Mouse (Mus musculus) testis, postnatal 14 days (tissue): Measurements from ENCODE around the gene Themis2.
"Not testable (repeated sequence)": the region's sequence is repeated elsewhere in the genome, so short reads cannot be mapped to it uniquely, and the experiment has no call there.

ENCODE experiments used
- DNase-seq: peaks from one replicate; pipeline ENCODE4 v3.0.0; 2021; ENCODE audit warnings: low spot score

Gene Themis2

DNA sequence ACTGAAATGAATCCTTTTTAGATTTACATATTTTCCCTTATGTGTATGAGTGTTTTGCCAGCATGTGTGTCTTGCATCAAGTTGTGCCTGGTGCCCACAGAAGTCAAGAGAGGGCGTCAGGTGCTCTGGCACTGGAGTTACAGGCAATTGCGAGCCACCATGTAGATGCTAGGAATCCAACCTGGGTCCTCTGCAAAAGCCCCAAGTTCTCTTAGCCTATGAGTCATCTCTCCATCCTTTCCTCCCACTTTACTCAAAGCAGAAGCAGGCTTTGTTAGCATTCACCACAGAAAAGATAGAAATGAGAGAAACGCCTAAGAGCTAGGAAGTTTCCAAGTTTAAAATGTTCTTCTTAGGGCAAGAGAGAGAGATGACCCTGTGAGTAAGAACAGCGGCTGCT lies 3.7 kb upstream of the Themis2 start:
- no peak for DNase-seq

DNA sequence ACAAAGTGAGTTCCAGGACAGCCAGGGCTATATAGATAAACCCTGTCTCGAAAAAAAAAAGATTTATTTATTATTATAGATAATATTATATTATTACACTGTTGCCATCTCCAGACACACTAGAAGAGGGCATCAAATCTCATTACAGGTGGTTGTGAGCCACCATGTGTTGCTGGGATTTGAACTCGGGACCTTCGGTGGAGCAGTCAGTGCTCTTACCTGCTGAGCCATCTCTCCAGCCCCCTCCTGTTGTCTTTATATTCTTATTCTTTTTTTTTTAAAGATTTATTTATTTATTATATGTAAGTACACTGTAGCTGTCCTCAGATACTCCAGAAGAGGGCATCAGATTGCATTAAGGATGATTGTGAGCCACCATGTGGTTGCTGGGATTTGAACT lies 2.5 kb upstream of the Themis2 start:
- not testable (repeated sequence) for DNase-seq

DNA sequence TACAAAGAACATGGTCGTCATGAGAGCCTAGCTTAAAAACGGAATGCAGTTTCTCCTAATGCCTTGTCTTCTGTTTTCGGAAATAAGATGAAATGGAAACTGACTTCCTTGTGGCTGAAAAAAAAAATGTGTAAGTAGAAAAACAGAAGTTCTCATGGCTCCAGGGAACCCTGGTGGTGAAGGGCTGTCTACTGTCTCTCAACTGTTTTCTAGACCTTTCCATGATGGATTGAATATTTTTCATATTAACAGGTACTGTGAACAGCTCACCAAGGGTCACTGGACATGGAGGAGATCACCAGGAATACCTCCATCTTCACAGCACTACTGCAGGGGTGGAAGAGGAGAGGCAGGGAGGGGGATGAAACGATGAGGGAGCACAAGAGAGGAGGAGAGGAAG lies 1.8 kb upstream of the Themis2 start:
- no peak for DNase-seq

DNA sequence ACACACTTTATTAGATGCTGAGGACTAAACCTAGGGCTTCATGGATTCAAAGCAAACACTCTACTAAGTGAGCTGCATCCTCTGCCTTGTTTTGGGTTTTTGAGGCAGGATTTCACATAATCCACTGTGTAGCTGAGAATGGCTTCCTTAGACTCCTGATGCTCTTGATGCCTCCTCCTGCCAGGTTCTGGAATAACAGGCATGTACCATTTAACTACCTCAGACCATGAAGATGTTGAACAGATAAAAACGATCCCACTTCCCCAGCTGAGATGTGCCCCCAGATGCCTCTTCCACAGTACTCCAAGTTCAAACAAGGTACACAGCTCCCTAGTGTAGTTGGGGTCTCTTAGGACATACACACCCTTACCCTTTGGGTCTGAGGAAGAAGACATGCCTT lies 1.3 kb upstream of the Themis2 start:
- DNase-seq, result no peak

DNA sequence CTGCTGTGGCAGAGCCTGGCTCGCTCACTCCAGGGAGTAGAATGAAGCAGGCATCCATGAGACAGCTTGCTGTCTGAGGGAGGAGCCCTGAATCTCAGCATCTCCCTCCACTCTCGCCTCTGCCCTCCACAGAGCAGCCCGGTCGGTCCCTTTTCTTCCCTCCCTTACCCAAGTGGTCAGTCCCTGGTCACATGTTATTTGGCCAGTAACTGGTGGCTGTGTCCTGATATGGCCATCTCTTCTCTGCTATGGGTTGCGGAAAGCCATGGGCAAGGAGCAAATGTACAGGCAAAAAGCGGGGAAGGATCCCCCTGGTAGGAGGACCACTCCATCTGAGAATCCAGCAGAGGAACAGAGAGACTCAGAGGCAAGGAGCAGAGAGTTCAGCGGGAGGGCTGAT lies 1.0 kb downstream of the Themis2 start:
- DNase-seq, result no peak

DNA sequence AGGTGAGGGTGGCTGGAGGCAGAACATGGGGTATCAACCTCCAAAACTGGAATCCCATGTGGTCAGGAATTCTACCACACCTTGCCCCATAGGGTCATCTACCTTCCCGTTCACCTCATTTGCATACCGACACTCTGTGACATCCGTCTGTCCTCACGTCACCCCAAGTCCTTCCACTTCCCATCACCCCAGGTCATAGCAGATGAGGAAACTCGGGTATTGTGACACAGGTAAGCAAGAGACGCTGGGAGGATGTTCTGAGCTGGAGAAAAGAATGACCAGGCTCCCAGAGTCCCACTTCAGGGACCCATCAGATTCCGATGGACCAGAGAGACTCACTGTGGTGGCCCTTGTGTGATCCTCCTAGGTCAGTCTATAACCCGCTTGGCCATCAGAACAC lies 1.4 kb downstream of the Themis2 start:
- DNase-seq, result no peak

DNA sequence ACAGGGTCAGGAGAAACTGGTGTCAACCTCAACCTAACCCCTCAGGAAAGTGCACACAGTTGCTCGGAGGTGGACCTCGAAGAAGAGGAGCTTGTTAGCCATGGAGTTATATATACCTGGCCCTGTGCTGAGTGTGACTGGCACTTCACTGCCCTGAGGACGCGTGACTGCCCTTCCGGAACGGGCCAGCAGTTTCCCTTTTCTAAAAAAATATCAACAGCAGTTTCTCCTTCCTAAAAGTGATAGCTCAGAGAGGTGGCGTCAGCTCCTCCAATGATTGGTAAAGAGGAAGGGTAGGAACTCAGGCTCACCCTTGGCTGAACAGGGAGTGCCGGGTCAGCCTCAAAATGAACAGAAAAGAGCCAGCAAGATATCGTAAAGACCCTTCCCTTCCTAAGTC lies 2.2 kb downstream of the Themis2 start:
- no peak for DNase-seq

DNA sequence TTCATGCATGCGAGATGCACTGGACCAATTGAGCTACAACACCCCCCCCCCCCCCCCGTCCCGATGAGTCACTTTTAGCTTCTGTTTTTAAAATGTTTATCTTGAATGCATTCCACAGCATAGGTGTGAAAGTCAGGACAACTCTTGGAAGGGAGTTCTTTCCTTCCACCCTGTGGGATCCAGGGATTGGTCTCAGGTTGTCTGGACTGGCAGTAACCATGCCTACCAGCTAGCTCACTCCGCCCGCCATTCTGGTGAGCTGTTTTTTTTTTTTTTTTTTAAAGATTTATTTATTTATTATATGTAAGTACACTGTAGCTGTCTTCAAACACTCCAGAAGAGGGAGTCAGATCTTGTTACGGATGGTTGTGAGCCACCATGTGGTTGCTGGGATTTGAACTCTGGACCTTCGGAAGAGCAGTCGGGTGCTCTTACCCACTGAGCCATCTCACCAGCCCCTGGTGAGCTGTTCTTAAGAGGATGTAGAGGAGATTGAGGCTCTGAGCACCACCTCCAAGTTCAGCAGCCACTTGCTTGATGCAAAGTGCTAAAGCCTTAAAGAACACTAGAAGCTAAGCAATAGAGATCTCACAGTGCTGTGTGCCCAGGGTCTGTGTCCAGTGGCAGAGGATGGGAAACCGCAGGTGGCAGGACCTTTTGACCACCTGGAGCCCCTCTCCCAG lies 2.7 kb downstream of the Themis2 start:
- not testable (repeated sequence) for DNase-seq

DNA sequence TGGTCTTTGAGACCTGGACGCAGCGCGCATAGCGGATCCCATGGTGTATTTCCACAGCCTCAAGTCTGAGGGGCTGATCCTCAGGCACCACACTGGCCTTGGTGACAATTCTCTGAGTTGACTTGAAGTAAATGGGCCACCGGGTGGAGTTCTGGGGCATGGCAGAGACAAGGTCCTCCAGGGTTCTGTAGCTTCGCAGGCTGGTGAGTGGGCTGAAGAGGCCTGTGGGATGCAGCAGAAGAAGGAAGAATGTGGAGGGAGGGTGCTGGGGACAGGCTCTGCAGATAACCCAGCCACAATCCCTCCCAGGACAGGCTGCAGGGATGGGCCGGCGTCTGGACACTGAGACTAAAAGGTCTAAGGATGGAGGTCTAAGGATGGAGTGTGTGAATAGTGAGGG lies 6.5 kb downstream of the Themis2 start:
- DNase-seq, result no peak

DNA sequence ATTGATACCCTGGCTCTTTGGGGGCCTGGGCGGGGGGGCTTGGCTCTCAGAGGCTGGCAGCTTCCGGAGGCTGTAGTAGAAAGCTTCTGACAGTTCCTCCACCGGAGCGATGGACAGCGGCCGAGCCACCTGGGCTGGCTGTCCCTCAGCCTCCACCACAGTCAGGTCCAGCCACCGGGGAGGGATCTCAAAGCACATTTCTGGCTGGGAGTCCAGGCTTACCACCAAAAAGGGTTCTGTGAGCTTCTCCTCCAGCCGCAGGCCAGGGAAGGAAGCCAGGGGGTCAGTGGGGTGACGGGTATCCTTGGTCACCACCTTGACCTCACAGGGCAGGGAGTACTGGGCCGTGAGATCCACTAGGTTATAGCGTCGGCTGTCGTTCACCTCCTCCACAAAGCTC lies 11.0 kb downstream of the Themis2 start:
- DNase-seq, result no peak

DNA sequence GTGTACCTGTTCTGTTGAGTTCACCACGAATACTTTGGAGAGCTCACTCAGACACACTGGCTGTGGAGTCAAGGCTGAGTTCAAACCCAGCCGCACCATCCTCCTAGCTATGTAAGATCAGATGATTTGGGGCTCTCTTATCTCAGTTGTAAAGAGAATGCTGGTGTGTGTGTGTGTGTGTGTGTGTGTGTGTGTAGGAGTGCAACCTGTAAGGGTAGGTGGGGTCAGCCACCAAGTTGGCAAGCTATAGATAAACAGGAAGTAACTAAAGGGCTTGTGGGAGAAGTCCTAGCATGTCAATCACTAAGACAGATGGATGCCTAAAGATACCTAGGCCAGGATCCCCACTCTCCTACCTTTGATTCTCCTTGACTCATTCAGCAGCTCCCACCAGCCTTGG lies 12.5 kb downstream of the Themis2 start:
- DNase-seq, result no peak

DNA sequence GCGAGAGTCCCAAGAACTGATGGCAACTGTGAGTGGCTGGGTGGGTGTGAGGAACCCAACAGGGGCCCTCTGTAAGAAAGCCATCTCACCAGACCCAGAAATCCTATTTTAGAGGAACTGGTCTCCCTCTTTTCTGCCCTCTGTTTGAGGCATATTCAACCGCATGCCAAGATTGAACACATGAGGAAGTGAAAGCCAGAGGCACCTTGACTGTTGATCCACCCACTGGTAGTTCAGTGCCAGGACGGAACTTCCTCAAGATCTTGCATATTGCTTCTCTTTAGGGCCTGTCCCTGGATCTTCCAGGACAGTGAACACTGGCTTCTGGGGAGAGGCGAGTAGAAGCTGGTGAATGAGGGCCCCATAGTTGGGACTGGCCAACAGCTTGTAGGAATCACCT lies 15.9 kb downstream of the Themis2 start:
- no peak for DNase-seq

DNA sequence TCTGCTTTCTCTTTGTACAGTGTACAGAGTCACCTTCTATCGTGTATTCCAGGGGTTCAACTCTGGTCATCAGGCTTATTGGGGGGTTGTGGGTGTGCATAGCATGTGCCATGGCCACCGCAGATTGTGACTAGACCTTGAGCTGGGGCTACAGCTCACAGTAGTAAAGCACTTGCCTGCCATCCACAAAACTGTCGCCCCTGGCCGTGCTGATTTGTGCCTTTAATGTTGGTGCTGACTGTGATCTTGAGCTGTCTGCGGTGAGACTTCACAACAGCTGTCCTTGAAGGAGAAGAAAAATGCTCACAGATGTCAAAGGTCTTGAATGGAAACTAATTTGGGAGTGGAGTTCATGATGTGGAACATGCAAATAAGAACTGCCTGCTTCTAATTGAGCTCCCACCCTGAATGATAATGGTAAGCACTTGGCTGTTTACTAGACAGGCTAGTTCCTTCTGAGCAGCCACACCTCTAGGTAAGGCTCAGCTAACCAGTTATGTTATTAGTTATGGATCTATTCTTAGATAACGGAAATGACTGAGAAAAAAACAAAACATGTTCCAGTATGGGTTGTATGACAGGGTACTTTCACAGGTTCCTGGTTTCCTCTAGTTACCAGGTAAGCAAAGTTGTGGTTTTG lies 17.5 kb downstream of the Themis2 start:
- DNase-seq, result no peak

DNA sequence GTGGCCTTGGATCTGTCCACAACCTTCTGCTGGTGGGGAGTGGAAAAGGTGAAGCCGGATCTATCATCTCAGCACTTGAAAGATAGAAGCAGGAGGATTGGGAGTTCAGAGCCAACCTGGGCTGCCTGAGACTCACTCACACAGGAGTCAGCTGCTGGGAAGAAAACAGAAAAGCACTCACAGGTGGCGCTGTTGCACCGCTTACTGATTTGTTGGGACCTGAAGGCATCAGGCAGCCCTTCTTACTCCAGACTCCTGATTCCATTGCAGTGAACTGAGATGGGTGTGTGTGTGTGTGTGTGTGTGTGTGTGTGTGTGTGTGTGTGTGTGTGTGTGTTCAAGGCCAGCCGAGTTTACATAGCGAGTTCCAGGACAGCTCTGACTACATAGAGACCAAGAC lies 19.4 kb downstream of the Themis2 start:
- DNase-seq, result peak; percentile 28

DNA sequence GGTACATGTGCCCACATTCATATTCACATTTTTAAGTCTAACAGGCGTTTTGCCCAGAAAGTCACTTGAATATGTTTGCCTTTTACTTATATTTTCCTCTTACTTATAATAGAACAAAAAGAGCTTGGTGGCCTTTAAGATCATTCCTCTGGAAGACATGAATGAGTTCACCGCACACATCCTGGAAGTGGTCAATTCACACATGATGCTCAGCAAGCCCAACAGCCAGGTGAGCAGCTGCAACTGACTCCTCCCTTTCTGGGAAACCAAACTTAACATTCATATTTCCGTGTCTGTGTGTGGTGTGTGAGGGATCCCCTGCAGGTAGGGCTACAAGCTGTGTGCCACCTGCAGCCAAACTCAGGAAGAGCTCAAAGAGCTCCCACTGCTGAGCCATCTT lies 21.3 kb downstream of the Themis2 start:
- DNase-seq, result no peak

DNA sequence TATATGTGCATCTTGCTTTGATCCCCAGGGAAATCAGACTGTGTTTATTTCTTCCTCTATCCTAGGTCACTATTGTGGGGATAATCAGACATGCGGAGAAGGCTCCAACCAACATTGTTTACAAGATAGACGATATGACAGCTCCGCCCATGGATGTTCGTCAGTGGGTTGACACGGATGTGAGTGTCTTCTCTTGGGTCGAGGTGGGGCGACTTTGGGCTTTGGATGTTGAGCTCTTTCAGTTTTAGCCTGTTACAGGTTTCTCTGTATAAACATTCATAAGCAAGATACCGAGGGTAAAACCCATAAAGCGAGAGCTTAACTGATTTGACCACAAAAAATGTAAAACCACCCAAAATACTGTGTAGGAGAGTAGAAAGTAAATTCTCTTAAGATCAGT lies 24.4 kb downstream of the Themis2 start:
- DNase-seq, result no peak

DNA sequence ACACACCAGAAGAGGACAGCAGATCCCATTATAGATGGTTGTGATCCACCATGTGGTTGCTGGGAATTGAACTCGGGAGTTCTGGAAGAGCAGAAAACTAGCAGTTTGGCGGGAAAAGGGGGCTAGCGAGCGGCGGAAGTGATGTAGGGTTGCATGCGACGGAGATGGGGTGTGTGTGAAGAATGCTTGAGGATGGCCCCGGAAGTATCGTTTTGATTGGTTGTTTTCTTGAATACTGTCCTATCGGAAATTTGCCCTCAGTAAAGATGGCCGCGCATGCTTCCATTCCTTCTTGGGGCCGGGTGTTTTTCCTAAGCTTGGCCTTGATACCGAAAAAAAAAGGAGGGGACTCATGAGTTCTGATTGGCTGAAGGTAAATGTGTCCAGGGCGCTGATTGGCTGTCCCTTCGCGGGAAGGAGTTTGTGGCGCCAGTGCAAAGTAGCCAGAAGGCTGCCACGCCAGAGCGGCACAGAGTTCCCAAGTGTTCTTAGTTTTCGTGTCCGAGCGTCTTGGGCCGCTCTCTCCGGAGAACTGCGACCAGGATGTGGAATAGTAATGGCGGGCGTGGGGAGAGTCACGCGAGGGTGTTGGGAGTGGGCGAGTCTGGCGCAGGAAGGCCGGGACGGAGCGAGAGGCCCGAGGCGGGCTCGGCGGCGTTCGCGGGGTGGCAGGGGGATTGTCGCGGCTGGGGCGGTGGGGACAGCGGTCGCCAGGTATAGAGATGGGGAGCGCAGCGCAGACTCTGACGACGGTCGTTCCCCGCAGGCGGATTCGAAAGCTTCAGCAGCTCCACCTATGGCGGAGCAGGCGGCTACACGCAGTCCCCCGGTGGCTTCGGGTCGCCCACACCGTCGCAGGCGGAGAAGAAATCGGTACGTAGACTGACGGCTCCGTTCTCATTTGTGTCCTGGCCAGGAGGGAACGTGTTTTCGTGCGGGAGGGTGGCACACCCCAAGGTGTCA lies 28.0 kb downstream of the Themis2 start, which contains the start of gene Rpa2:
Gene Rpa2 (plus strand): TSS at position 419 of the 963 bp plus-strand sequence.
- DNase-seq, result peak; percentile 98

DNA sequence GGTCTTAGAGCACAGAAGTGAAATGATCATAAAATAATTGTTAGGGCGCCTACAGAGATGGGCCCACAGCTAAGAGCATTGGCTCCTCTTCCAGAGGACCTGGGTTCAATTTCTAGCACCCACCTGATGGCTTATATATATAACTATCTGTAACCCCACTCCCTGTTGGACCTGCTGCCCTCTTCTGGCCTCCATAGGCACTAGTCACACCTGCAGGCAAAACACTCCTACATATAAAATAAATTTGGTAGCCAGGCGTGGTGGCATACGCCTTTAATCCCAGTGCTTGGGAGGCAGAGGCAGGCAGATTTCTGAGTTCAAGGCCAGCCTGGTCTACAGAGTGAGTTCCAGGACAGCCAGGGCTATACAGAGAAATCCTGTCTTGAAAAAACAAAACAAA lies 33.1 kb downstream of the Themis2 start:
- DNase-seq, result not testable (repeated sequence)

DNA sequence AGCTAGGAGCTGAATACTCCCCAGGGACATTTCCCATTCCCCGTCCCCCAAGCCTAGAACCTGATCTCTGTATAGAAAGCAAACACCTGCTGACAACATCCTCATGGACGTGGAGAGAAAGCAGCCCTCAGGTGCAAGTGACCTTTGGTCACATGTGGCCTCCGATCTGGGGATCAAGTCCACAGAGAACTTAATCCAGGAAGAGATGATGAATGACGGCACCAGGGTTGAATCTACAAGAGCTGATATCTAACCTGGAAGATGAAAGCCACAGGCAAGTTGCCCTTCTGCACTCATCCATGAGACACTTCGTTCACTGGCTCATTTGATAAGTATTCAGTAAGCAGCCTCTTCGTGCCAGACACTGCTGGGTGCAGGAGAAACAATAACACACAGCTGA lies 33.6 kb downstream of the Themis2 start:
- no peak for DNase-seq

DNA sequence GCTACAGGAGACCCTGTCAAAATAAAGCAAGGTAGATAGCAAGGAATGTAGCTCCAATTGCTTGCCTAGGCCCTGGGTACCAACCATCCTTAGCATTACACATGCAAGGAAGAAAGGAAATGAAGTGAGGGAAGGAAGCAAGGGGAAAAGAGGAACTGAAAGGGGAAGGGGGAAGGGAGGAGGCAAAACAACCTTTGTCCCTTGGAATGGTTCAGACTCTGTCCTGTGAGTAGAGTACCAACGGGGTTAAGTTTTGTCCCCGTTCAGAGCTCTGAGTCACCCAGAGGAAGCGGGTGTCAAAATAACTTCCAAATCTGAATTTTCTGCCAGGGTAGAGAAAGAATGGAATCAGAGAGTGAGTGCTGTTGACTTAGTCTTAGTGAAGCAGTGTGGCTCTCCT lies 35.9 kb downstream of the Themis2 start:
- DNase-seq, result no peak

DNA sequence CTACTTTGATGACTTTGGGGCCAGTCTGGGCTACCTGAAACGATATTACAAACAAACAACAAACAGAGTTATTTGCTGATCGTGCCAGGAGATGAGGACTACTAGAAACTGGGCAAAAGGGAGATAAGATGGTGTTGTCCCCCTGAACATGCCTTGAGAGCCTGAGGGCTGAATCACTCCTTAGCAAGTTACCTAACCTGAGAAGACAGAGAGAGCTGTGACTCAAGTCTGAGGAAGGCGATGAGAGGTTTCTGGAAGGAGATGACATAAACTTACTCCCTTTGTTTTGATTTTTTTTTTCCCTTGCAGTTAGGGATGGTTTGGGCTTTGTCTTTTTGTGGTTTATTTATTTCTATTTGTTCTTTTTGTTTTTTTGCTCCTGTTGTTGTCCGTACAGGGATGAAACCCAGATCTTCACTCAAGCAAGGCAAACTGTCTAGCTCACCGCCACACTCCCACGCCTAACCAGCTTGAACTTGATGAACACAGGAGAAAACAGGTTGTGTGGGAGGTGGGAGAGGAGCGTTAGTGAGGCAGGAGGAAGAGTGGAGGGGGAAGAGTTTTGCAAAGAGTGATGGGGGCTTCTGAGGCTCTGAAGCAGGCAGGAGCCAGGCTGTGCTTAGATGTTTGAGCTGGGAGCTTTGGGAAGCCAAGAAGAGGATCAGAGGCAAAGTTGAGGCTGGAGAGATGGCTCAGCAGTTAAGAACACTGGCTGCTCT lies 38.4 kb downstream of the Themis2 start:
- no peak for DNase-seq

DNA sequence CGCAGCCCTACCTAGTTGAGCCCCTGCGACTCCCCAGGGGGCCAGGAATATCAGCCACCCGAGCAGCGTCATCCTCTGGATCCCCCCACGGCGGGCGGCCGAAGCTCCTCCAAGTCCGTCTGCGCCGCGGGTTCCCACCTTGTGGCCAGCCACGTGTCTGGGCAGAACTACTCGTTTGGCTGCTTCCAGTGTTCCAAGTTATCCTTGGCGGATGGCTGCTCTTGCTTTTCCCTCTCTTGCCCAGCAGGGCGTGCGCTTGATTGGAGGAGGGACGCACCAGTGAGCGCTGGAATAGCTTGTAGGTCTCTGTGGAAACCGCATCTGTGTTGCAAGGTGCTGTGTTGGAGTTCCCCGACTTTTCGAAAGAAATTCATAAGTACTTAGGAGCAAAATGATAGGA lies 39.2 kb downstream of the Themis2 start, which contains the start of gene Smpdl3b:
Gene Smpdl3b (minus strand): TSS at position 279 of the 400 bp plus-strand sequence.
- DNase-seq, result peak; percentile 81
